Mouse (Mus musculus) stomach, embryonic 14.5 days (tissue): Measurements from ENCODE around the gene Eef1akmt3. TPM values are rescaled to one million over a fixed set of nuclear protein-coding genes. Genes with fewer than 3 reads are reported as not detected.

Experiments used
- ATAC-seq: fragments of 200-750 bp; cut with Nextera tagmentation; 2 replicates; pipeline ENCODE4 v1.8.0; 2017; ENCODE audit warnings: low read depth, moderate TSS enrichment; ENCODE audit not compliant: insufficient number of reproducible peaks, insufficient read depth, low FRiP score
- H3K27ac ChIP-seq: fragments of 300-500 bp; sonication (generic); 2 replicates; pipeline ENCODE4 v1.5.1; 2014; ENCODE audit warnings: mild to moderate bottlenecking, low read length, moderate library complexity, mixed read lengths
- H3K27me3 ChIP-seq: fragments of 300-500 bp; sonication (generic); 2 replicates; pipeline ENCODE4 v1.6.1; 2014; ENCODE audit warnings: low read length, control low read depth, mixed read lengths; ENCODE audit not compliant: control insufficient read depth, insufficient read depth
- H3K36me3 ChIP-seq: fragments of 300-500 bp; sonication (generic); 2 replicates; pipeline ENCODE4 v1.6.1; 2014; ENCODE audit warnings: mild to moderate bottlenecking, control low read depth, low read length, moderate library complexity, mixed read lengths; ENCODE audit not compliant: control insufficient read depth, insufficient read depth
- H3K4me1 ChIP-seq: fragments of 300-500 bp; sonication (generic); 2 replicates; pipeline ENCODE4 v1.6.1; 2014; ENCODE audit warnings: low read length, control low read depth, mixed read lengths; ENCODE audit not compliant: control insufficient read depth, insufficient read depth
- H3K4me2 ChIP-seq: fragments of 300-500 bp; sonication (generic); replicated peaks from 2 replicates; pipeline ENCODE4 v1.6.1; 2014; ENCODE audit warnings: low read depth, low read length, control low read depth
- H3K4me3 ChIP-seq: fragments of 300-500 bp; sonication (generic); 2 replicates; pipeline ENCODE4 v1.5.1; 2014; ENCODE audit warnings: low read depth, low read length, control low read depth
- H3K9ac ChIP-seq: fragments of 300-500 bp; sonication (generic); replicated peaks from 2 replicates; pipeline ENCODE4 v1.6.1; 2014; ENCODE audit warnings: low read depth, mild to moderate bottlenecking, control low read depth, low read length, moderate library complexity, mixed read lengths
- H3K9me3 ChIP-seq: fragments of 300-500 bp; sonication (generic); 2 replicates; pipeline ENCODE4 v1.6.1; 2016; ENCODE audit warnings: low read depth, low read length, control low read depth; ENCODE audit not compliant: control insufficient read depth
- WGBS: fragments of 180-500 bp; shearing (Covaris S2); extraction: QIAGEN DNeasy Blood & Tissue Kit; methylation state at CpG from one replicate; pipeline ENCODE4 v1.1.7; 2014; 5-methylcytosine and 5-hydroxymethylcytosine counted together
- polyA plus RNA-seq: library from polyadenylated mRNA; unstranded; fragments of >200 nt; fragmentation: Nextera tagmentation; extraction: Ambion mirVana; gene quantifications from 2 replicates; pipeline ENCODE4 v1.2.1, GENCODE M21; 2014

Eef1akmt3 gene
- polyA plus RNA-seq, 1 experiment from 2014 or later, result 1.1 TPM

DNA sequence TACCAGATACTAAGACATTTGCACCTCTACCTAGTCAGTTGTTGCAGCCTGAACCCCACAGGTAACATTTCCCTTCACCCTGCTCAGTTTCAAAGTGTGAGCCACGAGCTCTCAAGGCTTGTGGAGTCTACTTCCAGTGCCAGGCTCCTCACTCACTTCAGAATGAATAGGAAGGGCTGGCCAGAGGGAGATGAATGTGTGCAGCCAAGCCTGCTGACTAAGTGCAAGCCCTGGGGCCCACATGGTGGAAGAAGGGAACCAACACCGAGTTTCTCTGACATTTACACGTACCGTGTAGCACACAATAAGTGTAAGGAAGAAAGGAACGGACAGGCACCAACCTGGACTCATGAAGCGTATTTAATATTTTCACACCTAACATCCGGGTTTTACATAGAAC, 37.5 kb downstream of the Eef1akmt3 start:
- Histone ChIP-seq H3K4me3 (no peak overlapping the region), H3K4me2 (no peak overlapping the region), H3K4me1 (0 out of 2 replicates have a peak, but pooled peaks cover 3% of the 10 kb centered on the region), H3K9ac (no peak overlapping the region), H3K9me3 (no peaks in the 10 kb centered on the region), H3K36me3 (peaks cover 6% of the 10 kb centered on the region), H3K27me3 (no peaks in the 10 kb centered on the region), H3K27ac (no peak overlapping the region)
- no peak for ATAC-seq
- 83% methylated on average over 7 of the region's 7 CpGs for WGBS

- Histone ChIP-seq H3K4me3 (no peak overlapping the region), H3K4me2 (no peak overlapping the region), H3K27ac (no peak overlapping the region), H3K36me3 (peaks cover 11% of the 10 kb centered on the region), H3K9ac (no peak overlapping the region), H3K27me3 (no peaks in the 10 kb centered on the region), H3K4me1 (0 out of 2 replicates have a peak, but pooled peaks cover 3% of the 10 kb centered on the region), H3K9me3 (no peaks in the 10 kb centered on the region)
- 89% methylated on average over 8 of the region's 8 CpGs for WGBS
- no peak for ATAC-seq
Observed at GRCm38 (mm10) chr10:127003334-127003733, 38.0 kb downstream of the Eef1akmt3 start.

DNA sequence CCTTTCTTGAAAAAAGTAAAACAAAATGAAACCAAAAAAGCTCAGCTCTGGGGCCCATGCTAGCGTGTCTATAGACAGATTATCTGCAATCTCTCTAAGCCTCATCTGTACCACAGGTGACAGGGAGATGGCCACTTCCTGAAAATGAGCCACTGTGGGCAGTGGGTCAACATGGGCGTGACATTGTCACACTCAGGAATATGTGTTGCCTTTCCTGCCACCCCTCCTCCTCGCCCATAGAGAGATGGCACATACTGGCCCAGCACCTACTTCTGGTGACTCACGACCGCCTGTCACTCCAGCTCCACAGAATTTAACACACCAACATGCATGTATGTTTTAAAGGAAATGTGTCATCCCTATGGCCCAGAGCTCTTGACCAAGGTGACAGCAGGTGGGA, 38.5 kb downstream of the Eef1akmt3 start:
- no peak overlapping the region for H3K27ac ChIP-seq
- no peak overlapping the region for H3K4me2 ChIP-seq
- H3K4me1 ChIP-seq, result 0 out of 2 replicates have a peak, but pooled peaks cover 3% of the 10 kb centered on the region
- H3K9ac ChIP-seq, result no peak overlapping the region
- no peaks in the 10 kb centered on the region for H3K27me3 ChIP-seq
- WGBS, result 85% methylated on average over 5 of the region's 5 CpGs
- ATAC-seq, result no peak
- no peaks in the 10 kb centered on the region for H3K9me3 ChIP-seq
- H3K36me3 ChIP-seq, result peaks cover 16% of the 10 kb centered on the region
- no peak overlapping the region for H3K4me3 ChIP-seq

DNA sequence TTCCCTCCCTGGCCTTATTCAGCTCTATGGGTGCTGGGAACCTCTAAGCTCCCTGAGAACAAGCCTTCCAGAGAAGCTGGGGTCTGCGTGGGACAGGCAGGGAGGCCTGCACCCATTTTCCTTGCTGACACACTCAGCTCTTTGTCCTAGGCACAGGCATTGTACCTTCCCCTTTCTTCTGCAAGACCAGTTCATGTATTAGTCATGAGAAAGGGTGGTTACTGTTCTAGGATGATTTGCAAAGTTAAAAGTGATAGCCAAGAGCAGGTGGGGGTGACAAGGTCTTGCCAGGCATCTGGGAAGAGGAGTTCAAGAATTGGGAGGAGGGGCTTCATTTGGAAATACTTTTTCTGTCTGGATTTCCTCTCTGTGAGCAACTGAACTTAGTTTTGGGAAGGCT, 39.3 kb downstream of the Eef1akmt3 start:
- 88% methylated on average over 1 of the region's 1 CpGs for WGBS
- no peak for ATAC-seq
- Histone ChIP-seq H3K9ac (no peak overlapping the region), H3K27me3 (no peaks in the 10 kb centered on the region), H3K4me1 (0 out of 2 replicates have a peak, but pooled peaks cover 3% of the 10 kb centered on the region), H3K9me3 (no peaks in the 10 kb centered on the region), H3K4me3 (no peak overlapping the region), H3K4me2 (no peak overlapping the region), H3K36me3 (peaks cover 23% of the 10 kb centered on the region), H3K27ac (no peak overlapping the region)

- Histone ChIP-seq H3K36me3 (peaks cover 23% of the 10 kb centered on the region), H3K9ac (no peak overlapping the region), H3K4me1 (0 out of 2 replicates have a peak, but pooled peaks cover 3% of the 10 kb centered on the region), H3K9me3 (no peaks in the 10 kb centered on the region), H3K4me3 (no peak overlapping the region), H3K27ac (no peak overlapping the region), H3K4me2 (no peak overlapping the region), H3K27me3 (no peaks in the 10 kb centered on the region)
- 76% methylated on average over 9 of the region's 9 CpGs for WGBS
- no peak for ATAC-seq
Observed at GRCm38 (mm10) chr10:127001297-127001696, 40.0 kb downstream of the Eef1akmt3 start.

DNA sequence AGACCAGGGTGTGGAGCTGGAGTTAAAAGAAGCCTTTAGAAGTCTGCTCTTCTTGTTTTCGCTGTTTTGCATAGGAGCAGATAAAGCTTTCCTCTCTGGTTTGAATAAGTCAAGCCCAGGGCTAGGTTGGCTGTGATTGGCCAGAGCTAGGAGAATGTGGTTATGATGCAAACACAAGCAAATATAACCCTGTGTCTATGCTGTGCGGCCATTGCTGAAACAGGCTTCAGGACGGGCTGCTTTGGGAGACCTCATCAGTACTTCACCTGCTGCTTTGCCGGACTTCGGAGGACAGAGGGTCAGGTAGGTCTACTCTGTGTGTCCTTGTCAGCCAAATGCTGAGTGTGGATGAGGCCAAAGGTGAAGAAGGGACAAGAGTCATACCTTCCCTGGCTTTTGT, 40.8 kb downstream of the Eef1akmt3 start, which contains the start of gene Avil:
Gene Avil, plus strand, starts transcription at position 181 of the 400 bp plus-strand sequence.
- Histone ChIP-seq H3K4me3 (no peak within 1 kb of the TSS), H3K27ac (no peak within 1 kb of the TSS), H3K9me3 (no peaks in the 10 kb centered on the region), H3K4me1 (0 out of 2 replicates have a peak, but pooled peaks cover 3% of the 10 kb centered on the region), H3K4me2 (no peak within 1 kb of the TSS), H3K27me3 (no peaks in the 10 kb centered on the region), H3K9ac (no peak within 1 kb of the TSS), H3K36me3 (peaks cover 29% of the 10 kb centered on the region)
- 89% methylated on average over 5 of the region's 5 CpGs for WGBS
- ATAC-seq, result no peak

- H3K4me2 ChIP-seq, result no peak overlapping the region
- H3K36me3 ChIP-seq, result peaks cover 59% of the 10 kb centered on the region
- H3K9ac ChIP-seq, result no peak overlapping the region
- H3K27me3 ChIP-seq, result no peaks in the 10 kb centered on the region
- WGBS, result 62% methylated on average over 13 of the region's 13 CpGs
- H3K27ac ChIP-seq, result no peak overlapping the region
- H3K9me3 ChIP-seq, result no peaks in the 10 kb centered on the region
- no peak overlapping the region for H3K4me3 ChIP-seq
- ATAC-seq, result no peak
- H3K4me1 ChIP-seq, result 0 out of 2 replicates have a peak, but pooled peaks cover 3% of the 10 kb centered on the region
Observed at GRCm38 (mm10) chr10:126997340-126998113, 43.8 kb downstream of the Eef1akmt3 start.

DNA sequence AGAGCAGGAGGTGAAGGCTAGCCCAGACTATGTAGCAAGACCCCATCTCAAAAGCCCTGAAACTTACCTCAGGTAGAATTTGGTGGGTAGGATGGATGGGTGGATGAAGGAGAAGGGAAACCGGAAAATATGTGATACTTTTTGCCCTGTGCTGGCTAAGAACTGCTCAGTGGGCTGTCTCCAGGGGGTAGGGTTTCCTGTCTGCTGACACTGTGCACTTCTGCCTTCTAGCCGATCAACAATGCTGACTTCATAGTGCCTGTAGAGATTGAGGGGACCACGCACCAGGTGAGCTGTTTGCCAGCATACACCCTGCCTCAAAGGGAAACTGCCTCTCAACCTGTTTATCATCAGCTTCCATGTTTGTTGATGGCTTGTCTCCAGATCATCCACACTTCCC, 47.7 kb downstream of the Eef1akmt3 start:
- peaks cover 6% of the 10 kb centered on the region for H3K4me1 ChIP-seq
- ATAC-seq, result no peak
- no peaks in the 10 kb centered on the region for H3K9me3 ChIP-seq
- H3K9ac ChIP-seq, result no peak overlapping the region
- H3K4me2 ChIP-seq, result no peak overlapping the region
- peaks cover 65% of the 10 kb centered on the region for H3K36me3 ChIP-seq
- H3K27ac ChIP-seq, result no peak overlapping the region
- WGBS, result 80% methylated on average over 3 of the region's 3 CpGs
- no peaks in the 10 kb centered on the region for H3K27me3 ChIP-seq
- no peak overlapping the region for H3K4me3 ChIP-seq
